Mouse (Mus musculus) lung, adult 18-20 months (tissue): ENCODE results near the gene Dcdc2c.

ENCODE experiments used
- DNase-seq, 2 experiments: peaks; one replicate each; pipeline ENCODE4 v3.0.0; 2022; ENCODE audit warnings: mixed read lengths in 2 of 2

Dcdc2c gene

GRCm38 (mm10) chr12:28552299-28552698 is at the start of gene Dcdc2c:
Gene Dcdc2c, minus strand, starts transcription at chr12:28552399.
- DNase-seq: no peak

- DNase-seq: no peak
Observed at GRCm38 (mm10) chr12:28598526-28598991, 46.4 kb upstream of the Dcdc2c start.

- DNase-seq: no peak
Observed at GRCm38 (mm10) chr12:28598110-28598509, 45.9 kb upstream of the Dcdc2c start.

DNA sequence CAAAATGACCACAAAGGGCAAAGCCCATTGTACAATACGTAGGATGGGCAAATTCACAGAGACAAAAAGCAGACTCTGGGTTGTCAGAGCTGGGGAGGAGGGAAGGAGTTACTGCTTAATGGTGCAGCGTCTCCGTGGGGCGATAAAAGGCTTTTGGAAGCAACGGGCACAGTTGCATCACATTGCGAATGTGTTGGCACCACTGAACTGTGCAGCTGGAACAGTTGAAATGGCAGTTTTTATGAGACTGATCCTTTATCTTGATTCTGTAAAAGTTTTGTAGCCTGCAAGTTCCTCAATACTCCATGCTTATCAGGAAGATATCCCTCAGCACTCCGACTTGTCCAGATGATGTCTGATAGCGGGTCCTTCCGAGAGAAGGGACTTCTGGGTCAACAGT is 45.5 kb upstream of the Dcdc2c start:
- no peak for DNase-seq

GRCm38 (mm10) chr12:28596851-28597250 is 44.7 kb upstream of the Dcdc2c start:
- DNase-seq: no peak

DNA sequence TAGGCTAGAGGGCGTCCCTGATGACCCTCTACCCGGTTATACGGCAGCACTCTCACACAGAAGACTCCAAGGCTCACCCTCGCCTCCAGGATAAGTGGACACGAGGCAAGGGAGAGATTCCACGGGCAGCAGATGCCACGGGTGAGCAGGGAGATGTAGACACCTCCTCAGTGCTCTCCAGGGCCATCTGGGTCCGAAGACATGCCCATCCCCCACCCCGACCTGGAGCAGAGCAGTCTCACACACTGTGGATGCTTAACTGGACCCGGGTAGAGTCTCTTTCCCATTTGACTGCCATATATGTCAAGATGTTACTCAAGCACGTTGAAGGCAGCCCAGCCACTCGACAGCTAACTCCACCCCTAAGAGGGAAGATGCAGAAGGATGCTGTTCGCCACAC is 38.2 kb upstream of the Dcdc2c start:
- DNase-seq: no peak

DNA sequence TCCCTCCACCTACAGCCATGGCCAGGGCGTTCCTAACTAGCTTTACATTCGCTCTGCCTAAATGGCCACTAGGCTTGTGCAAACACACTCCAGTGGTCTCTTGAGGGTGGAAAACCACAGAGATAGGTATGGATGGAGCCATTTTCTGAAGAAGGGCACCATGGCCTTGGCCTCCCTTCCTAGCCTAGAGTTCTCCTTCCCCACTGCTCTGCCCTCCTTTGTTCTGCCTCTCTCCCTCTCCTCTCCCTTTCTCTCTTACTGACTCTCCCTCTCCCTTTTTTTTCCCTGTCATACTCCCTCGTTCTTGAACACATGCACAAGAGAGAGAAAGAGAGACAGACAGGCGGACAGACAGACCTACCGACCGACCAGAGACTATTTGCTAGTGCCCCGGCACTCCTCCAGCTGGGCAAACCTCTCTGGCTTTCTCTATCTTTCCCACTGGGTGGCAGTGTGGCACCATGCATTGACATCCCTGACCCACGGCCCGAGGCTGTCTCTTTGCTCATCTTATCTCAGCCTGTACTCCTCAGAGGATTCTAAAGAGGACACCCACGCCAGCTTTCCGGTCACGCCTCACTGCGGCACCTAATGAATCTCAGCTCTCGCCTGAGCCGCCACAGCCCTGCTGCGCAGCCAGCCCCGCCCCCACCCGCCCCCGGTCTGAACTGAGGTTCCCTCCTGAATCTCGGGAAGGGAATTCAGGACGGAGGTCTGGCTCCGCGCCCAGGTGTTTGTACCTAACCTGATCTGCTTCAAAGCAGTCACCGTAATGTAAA is 37.1 kb upstream of the Dcdc2c start:
- peak; percentile 68 to 69 for DNase-seq

DNA sequence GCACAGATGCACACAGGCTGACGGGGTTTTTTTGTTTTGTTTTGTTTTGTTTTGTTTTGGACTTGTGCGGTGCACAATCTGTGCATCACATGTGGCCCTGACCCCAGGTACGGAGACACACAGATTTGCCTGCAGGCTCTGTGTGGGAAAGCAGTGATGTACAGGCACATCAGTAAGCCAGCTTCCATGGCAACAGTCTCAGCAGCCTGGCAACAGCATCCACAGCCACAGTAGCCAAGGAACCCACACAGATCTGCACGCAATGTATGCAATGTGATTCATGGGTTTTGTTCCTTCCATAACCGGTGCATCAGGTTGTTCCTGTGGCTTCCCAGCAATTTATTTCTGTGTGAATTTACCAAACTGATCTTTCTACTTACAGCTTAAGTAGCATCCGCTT is 35.8 kb upstream of the Dcdc2c start:
- DNase-seq: no peak

- no peak for DNase-seq
Observed at GRCm38 (mm10) chr12:28584036-28584435, 31.8 kb upstream of the Dcdc2c start.

- DNase-seq: no peak
Observed at GRCm38 (mm10) chr12:28582423-28582822, 30.2 kb upstream of the Dcdc2c start, which contains the start of gene Allc. Gene Allc, minus strand, starts transcription at chr12:28582523.

GRCm38 (mm10) chr12:28579132-28579531 is 26.9 kb upstream of the Dcdc2c start:
- no peak for DNase-seq

DNA sequence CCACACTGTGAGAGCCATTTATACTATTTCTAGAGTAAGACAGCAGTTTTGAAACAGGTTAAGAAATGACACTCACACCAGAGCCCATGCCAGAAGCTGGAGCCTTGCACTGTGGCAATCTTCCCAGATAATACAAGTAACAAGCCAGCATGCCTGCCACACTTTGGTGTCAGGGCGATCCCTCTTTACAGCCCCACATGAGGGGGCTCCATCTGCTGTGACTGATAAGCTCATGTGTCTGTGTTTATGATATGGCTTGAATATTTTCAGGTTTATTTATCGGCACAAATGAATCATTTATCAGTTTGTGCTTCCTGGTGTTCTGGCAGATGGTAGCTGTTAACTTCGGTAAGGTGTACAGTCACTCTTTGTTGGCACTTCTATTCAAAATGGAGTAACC is 25.9 kb upstream of the Dcdc2c start:
- DNase-seq: no peak

DNA sequence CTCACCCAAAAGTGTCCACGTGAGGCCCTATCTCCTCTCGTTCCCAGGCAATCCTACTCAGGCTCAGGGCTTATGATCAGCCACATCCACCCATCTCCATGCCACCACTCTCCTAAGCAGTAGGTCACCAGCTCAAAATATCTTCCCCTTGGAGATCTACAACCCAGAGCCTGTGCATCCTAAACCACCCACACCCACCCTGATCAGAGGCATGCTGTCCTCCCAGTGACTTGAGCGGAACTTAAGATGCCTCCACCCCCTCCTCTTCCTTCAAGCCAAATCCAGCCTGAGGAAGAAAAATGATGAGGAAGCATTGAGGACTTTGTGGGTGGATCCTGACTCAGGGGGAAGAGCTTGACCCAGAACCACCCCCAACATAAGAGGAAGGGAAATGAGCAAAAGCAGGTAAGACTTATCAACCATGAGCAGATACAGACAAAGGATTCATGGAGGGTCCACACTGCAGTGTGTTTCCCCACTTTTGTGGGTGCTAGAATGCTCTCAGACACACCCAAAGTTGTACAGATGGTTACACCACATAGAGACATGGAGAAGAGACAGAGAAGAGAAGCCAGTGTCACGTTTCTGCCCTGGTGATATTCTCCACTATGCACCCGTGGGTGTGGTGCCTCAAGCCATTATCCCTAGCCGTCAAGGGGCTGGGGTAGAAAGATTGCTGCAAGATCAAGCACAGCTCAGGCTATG is 23.3 kb upstream of the Dcdc2c start:
- no peak for DNase-seq

GRCm38 (mm10) chr12:28572241-28572640 is 20.0 kb upstream of the Dcdc2c start:
- DNase-seq: no peak

DNA sequence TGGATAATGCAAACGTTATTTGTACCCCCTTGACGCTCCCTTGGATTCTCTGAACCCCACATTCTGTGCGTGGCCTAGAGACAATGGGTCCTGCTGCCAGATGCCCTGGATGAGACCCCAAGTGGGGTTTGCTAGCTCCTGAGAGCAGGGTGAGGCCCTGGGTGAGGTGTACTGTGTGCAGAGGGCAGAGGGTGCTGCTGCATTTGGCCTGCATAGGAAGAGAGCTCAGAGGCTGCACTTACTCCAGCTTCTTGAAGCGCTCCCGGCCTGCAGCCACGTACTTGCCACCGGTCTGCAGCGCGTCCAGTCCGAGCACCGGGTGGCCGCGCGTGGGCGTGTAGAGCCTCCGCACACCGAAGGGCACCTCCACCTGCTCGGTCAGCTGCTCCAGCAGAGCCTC is 424 bp downstream of the Dcdc2c start:
- DNase-seq: no peak

- no peak for DNase-seq
Observed at GRCm38 (mm10) chr12:28548887-28549286, 3.3 kb downstream of the Dcdc2c start.

- no peak for DNase-seq
Observed at GRCm38 (mm10) chr12:28514264-28514775, 37.9 kb downstream of the Dcdc2c start.

- DNase-seq: no peak
Observed at GRCm38 (mm10) chr12:28509699-28510280, 42.4 kb downstream of the Dcdc2c start.

GRCm38 (mm10) chr12:28494289-28494688 is 57.9 kb downstream of the Dcdc2c start:
- DNase-seq: no peak

GRCm38 (mm10) chr12:28482483-28483160 is 69.6 kb downstream of the Dcdc2c start:
- no peak for DNase-seq

DNA sequence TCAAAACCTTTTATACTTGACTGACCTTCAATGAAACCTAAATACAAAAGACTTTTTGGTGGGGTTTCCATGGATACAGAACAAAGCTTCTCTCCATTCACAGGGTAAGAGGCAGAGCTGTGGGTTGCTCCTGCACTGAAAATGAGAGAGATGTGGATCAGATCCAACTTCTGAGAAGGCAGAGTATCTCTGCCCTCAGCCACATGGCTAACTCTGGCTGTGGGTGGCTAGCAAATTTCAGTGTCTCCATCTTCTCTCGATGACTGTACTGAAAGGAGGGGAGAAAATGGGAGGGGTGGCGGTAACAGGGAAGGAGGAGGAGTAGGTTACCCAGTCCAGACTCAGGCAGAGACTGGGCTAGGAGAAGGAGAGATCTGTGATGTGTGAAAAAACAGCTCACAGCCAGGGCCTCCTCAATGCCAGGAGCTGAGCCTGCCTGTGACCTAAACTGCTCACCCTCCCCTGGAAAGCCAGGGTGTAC is 91.2 kb downstream of the Dcdc2c start:
- DNase-seq: no peak

- DNase-seq: no peak
Observed at GRCm38 (mm10) chr12:28460523-28460922, 91.7 kb downstream of the Dcdc2c start.

DNA sequence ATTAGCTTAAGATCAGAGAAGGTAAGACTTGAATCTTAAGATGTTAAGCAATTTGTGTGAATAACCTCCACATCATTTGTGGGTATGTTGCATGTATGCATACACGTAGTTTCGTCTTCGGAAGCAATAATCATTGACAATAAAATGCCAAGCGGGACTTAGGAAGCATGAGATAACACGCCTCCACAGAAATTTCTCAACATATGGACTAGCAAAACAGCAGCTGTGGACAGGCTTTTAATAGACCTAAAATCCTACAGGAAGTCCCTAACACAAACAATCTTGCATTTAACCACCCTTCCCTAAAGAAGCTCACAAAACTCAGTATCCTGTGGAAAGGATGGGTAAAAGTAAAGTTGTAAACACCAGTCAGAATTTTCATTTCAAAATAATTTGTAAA is 93.4 kb downstream of the Dcdc2c start:
- DNase-seq: no peak
